Mouse (Mus musculus): ENCODE data around the gene Glb1l. TPM values are rescaled to one million over a fixed set of nuclear protein-coding genes. Genes with fewer than 3 reads are reported as not detected.
A peak's percentile ranks its signal among the peaks of the same experiment; 100 is the strongest.

The Glb1l gene
- polyA plus RNA-seq, 1 experiment from 2014 or later, result 25.4 TPM

- no peak for ATAC-seq
- no peaks in the 10 kb centered on the region for H3K36me3 ChIP-seq (ENCODE audit: control insufficient read depth, insufficient read depth, low read length)
- no peaks in the 10 kb centered on the region for H3K9me3 ChIP-seq (replicated peaks; ENCODE audit: control insufficient read depth, low read length, poor library complexity, severe bottlenecking)
- peaks cover 12% of the 10 kb centered on the region; the same call in 1 of the 2 replicates for H3K4me1 ChIP-seq (ENCODE audit: control insufficient read depth, insufficient read depth, low read length)
- H3K27me3 ChIP-seq (ENCODE audit: control insufficient read depth, insufficient read depth, low read depth, low read length), result peaks cover 32% of the 10 kb centered on the region
- H3K4me3 ChIP-seq (ENCODE audit: low read depth, low read length), result no peak overlapping the region
- H3K27ac ChIP-seq (ENCODE audit: low read length), result no peak overlapping the region
- WGBS, result 85% methylated on average over 6 of the region's 6 CpGs
- H3K4me2 ChIP-seq (ENCODE audit: low read length), result no peak overlapping the region
- no peak overlapping the region for H3K9ac ChIP-seq (ENCODE audit: low read depth, low read length)
Observed at GRCm38 (mm10) chr1:75222926-75223325, 12.3 kb upstream of the Glb1l start.

- Histone ChIP-seq H3K9ac (ENCODE audit: low read depth, low read length) (no peak overlapping the region), H3K36me3 (ENCODE audit: control insufficient read depth, insufficient read depth, low read length) (no peaks in the 10 kb centered on the region), H3K9me3 (replicated peaks; ENCODE audit: control insufficient read depth, low read length, poor library complexity, severe bottlenecking) (no peaks in the 10 kb centered on the region), H3K27ac (ENCODE audit: low read length) (no peak overlapping the region), H3K27me3 (ENCODE audit: control insufficient read depth, insufficient read depth, low read depth, low read length) (peaks cover 40% of the 10 kb centered on the region), H3K4me2 (ENCODE audit: low read length) (no peak overlapping the region), H3K4me1 (ENCODE audit: control insufficient read depth, insufficient read depth, low read length) (peaks cover 12% of the 10 kb centered on the region; the same call in 1 of the 2 replicates), H3K4me3 (ENCODE audit: low read depth, low read length) (no peak overlapping the region)
- 75% methylated on average over 3 of the region's 3 CpGs for WGBS
- no peak for ATAC-seq
Observed at GRCm38 (mm10) chr1:75221538-75221937, 10.9 kb upstream of the Glb1l start.

GRCm38 (mm10) chr1:75219531-75219930 is 8.9 kb upstream of the Glb1l start, which contains the start of gene Tuba4a:
Gene Tuba4a, minus strand, starts transcription at chr1:75219865.
- Histone ChIP-seq H3K9ac (ENCODE audit: low read depth, low read length) (peak within 1 kb of the TSS; percentile 72), H3K9me3 (replicated peaks; ENCODE audit: control insufficient read depth, low read length, poor library complexity, severe bottlenecking) (no peaks in the 10 kb centered on the region), H3K4me3 (ENCODE audit: low read depth, low read length) (peak within 1 kb of the TSS; percentile 59), H3K36me3 (ENCODE audit: control insufficient read depth, insufficient read depth, low read length) (peaks cover under 1% of the 10 kb centered on the region; the same call in 1 of the 2 replicates), H3K4me2 (ENCODE audit: low read length) (peak within 1 kb of the TSS; percentile 95), H3K4me1 (ENCODE audit: control insufficient read depth, insufficient read depth, low read length) (peaks cover 12% of the 10 kb centered on the region; the same call in 1 of the 2 replicates), H3K27ac (ENCODE audit: low read length) (no peak within 1 kb of the TSS), H3K27me3 (ENCODE audit: control insufficient read depth, insufficient read depth, low read depth, low read length) (peaks cover 40% of the 10 kb centered on the region)
- peak; percentile 58 for ATAC-seq
- under 1% methylated on average over 34 of the region's 34 CpGs for WGBS

GRCm38 (mm10) chr1:75219078-75219477 is 8.5 kb upstream of the Glb1l start:
- H3K36me3 ChIP-seq (ENCODE audit: control insufficient read depth, insufficient read depth, low read length), result peaks cover 5% of the 10 kb centered on the region; the same call in 1 of the 2 replicates
- WGBS, result under 1% methylated on average over 24 of the region's 24 CpGs
- H3K27me3 ChIP-seq (ENCODE audit: control insufficient read depth, insufficient read depth, low read depth, low read length), result peaks cover 40% of the 10 kb centered on the region
- H3K4me3 ChIP-seq (ENCODE audit: low read depth, low read length), result peak overlapping the region; percentile 59
- H3K4me2 ChIP-seq (ENCODE audit: low read length), result peak overlapping the region; percentile 95
- no peaks in the 10 kb centered on the region for H3K9me3 ChIP-seq (replicated peaks; ENCODE audit: control insufficient read depth, low read length, poor library complexity, severe bottlenecking)
- peak; percentile 91 for ATAC-seq
- peak overlapping the region; percentile 72 for H3K9ac ChIP-seq (ENCODE audit: low read depth, low read length)
- no peak overlapping the region for H3K27ac ChIP-seq (ENCODE audit: low read length)
- peaks cover 12% of the 10 kb centered on the region; the same call in 1 of the 2 replicates for H3K4me1 ChIP-seq (ENCODE audit: control insufficient read depth, insufficient read depth, low read length)

GRCm38 (mm10) chr1:75218227-75219001 is 7.8 kb upstream of the Glb1l start:
- Histone ChIP-seq H3K4me3 (ENCODE audit: low read depth, low read length) (peak overlapping the region; percentile 59), H3K27ac (ENCODE audit: low read length) (no peak overlapping the region), H3K4me1 (ENCODE audit: control insufficient read depth, insufficient read depth, low read length) (peaks cover 12% of the 10 kb centered on the region; the same call in 1 of the 2 replicates), H3K27me3 (ENCODE audit: control insufficient read depth, insufficient read depth, low read depth, low read length) (peaks cover 40% of the 10 kb centered on the region), H3K36me3 (ENCODE audit: control insufficient read depth, insufficient read depth, low read length) (peaks cover 9% of the 10 kb centered on the region), H3K4me2 (ENCODE audit: low read length) (peak overlapping the region; percentile 95), H3K9me3 (replicated peaks; ENCODE audit: control insufficient read depth, low read length, poor library complexity, severe bottlenecking) (no peaks in the 10 kb centered on the region), H3K9ac (ENCODE audit: low read depth, low read length) (peak overlapping the region; percentile 36; the same call in 1 of the 2 replicates)
- ATAC-seq, result peak; percentile 57
- WGBS, result 3% methylated on average over 38 of the region's 38 CpGs

GRCm38 (mm10) chr1:75217893-75218226 is 7.2 kb upstream of the Glb1l start:
- Histone ChIP-seq H3K9me3 (replicated peaks; ENCODE audit: control insufficient read depth, low read length, poor library complexity, severe bottlenecking) (no peaks in the 10 kb centered on the region), H3K36me3 (ENCODE audit: control insufficient read depth, insufficient read depth, low read length) (peaks cover 9% of the 10 kb centered on the region), H3K4me2 (ENCODE audit: low read length) (peak overlapping the region; percentile 95; the same call in 1 of the 2 replicates), H3K27ac (ENCODE audit: low read length) (no peak overlapping the region), H3K4me3 (ENCODE audit: low read depth, low read length) (no peak overlapping the region; the same call in 1 of the 2 replicates), H3K9ac (ENCODE audit: low read depth, low read length) (no peak overlapping the region), H3K27me3 (ENCODE audit: control insufficient read depth, insufficient read depth, low read depth, low read length) (peaks cover 40% of the 10 kb centered on the region), H3K4me1 (ENCODE audit: control insufficient read depth, insufficient read depth, low read length) (peaks cover 14% of the 10 kb centered on the region)
- ATAC-seq, result no peak
- WGBS, result 9% methylated on average over 6 of the region's 6 CpGs

GRCm38 (mm10) chr1:75216797-75217585 is 6.4 kb upstream of the Glb1l start:
- H3K27me3 ChIP-seq (ENCODE audit: control insufficient read depth, insufficient read depth, low read depth, low read length), result peaks cover 36% of the 10 kb centered on the region
- no peaks in the 10 kb centered on the region for H3K9me3 ChIP-seq (replicated peaks; ENCODE audit: control insufficient read depth, low read length, poor library complexity, severe bottlenecking)
- no peak overlapping the region for H3K9ac ChIP-seq (ENCODE audit: low read depth, low read length)
- WGBS, result 83% methylated on average over 13 of the region's 13 CpGs
- H3K4me2 ChIP-seq (ENCODE audit: low read length), result no peak overlapping the region
- ATAC-seq, result no peak
- peaks cover 22% of the 10 kb centered on the region for H3K4me1 ChIP-seq (ENCODE audit: control insufficient read depth, insufficient read depth, low read length)
- H3K36me3 ChIP-seq (ENCODE audit: control insufficient read depth, insufficient read depth, low read length), result peaks cover 9% of the 10 kb centered on the region
- H3K4me3 ChIP-seq (ENCODE audit: low read depth, low read length), result no peak overlapping the region
- no peak overlapping the region for H3K27ac ChIP-seq (ENCODE audit: low read length)

GRCm38 (mm10) chr1:75215785-75216184 is 5.2 kb upstream of the Glb1l start:
- Histone ChIP-seq H3K9ac (ENCODE audit: low read depth, low read length) (no peak overlapping the region), H3K4me1 (ENCODE audit: control insufficient read depth, insufficient read depth, low read length) (peaks cover 31% of the 10 kb centered on the region), H3K9me3 (replicated peaks; ENCODE audit: control insufficient read depth, low read length, poor library complexity, severe bottlenecking) (no peaks in the 10 kb centered on the region), H3K27me3 (ENCODE audit: control insufficient read depth, insufficient read depth, low read depth, low read length) (peaks cover 27% of the 10 kb centered on the region), H3K36me3 (ENCODE audit: control insufficient read depth, insufficient read depth, low read length) (peaks cover 9% of the 10 kb centered on the region), H3K4me2 (ENCODE audit: low read length) (no peak overlapping the region), H3K4me3 (ENCODE audit: low read depth, low read length) (no peak overlapping the region), H3K27ac (ENCODE audit: low read length) (no peak overlapping the region)
- no peak for ATAC-seq
- WGBS, result 94% methylated on average over 9 of the region's 9 CpGs

Measured in midbrain, embryonic 16.5 days (tissue).